Mouse (Mus musculus): ENCODE results near the gene Pth2r. TPM values are rescaled to one million over a fixed set of nuclear protein-coding genes. Genes with fewer than 3 reads are reported as not detected.
A peak's percentile ranks its signal among the peaks of the same experiment; 100 is the strongest.

Gene Pth2r
- 2.5 and 3.4 TPM in 2 replicates for polyA plus RNA-seq (2015; fragmentation: Nextera tagmentation; extraction: Ambion mirVana)

DNA sequence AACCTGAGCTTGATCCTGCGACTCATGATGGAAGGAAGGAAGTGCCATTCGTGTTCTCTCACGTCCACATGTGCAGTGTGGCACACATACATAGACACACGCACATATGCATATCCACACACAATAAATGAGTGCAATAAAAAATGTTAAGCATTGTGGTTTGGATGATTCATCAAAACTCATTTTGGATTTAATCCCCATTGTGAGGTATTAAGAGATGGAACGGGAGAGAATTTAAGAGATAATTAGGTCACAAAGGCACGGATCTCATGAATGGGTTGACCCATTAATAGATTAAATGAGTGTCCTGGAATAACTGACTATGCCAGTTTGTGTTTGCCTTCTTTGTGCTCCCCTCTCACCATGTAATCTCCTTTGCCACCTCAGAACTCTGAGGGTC lies at the start of gene Pth2r:
Gene Pth2r, plus strand, starts transcription at position 301 of the 400 bp plus-strand sequence.
- Histone ChIP-seq H3K4me1 (replicated peaks) (no peaks in the 10 kb centered on the region), H3K9ac (no peak within 1 kb of the TSS), H3K36me3 (peaks cover 10% of the 10 kb centered on the region), H3K27ac (replicated peaks) (no peak within 1 kb of the TSS), H3K9me3 (no peaks in the 10 kb centered on the region), H3K4me3 (no peak within 1 kb of the TSS), H3K4me2 (no peak within 1 kb of the TSS), H3K27me3 (no peaks in the 10 kb centered on the region)
- 79% methylated on average over 6 of the region's 6 CpGs for WGBS
- no peak for ATAC-seq (ENCODE audit: low read depth)

DNA sequence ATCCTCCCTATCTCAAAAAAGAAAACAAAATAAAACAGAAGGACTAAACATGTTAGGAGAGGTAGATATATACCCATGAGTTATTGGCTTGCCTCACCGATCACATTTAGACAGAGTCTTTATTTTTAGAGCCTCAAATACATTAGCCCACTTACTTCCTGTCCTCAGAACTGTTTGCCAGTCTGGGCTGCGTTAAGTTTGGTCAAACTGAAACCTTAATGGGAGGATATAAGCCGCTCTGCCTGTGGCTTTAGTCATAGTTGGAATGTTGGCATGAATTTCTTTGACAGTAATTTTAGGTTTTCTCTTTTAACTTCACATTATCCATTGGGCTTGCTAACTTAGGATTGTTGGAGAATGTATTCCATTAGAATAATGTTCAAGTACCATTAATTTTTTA lies 44.1 kb upstream of the Pth2r start:
- ATAC-seq (ENCODE audit: low read depth), result no peak
- no peaks in the 10 kb centered on the region for H3K27me3 ChIP-seq
- no peak overlapping the region for H3K9ac ChIP-seq
- no peaks in the 10 kb centered on the region for H3K9me3 ChIP-seq
- no peak overlapping the region for H3K27ac ChIP-seq (replicated peaks)
- WGBS, result 93% methylated on average over 3 of the region's 3 CpGs
- H3K4me1 ChIP-seq (replicated peaks), result no peaks in the 10 kb centered on the region
- H3K4me3 ChIP-seq, result no peak overlapping the region
- H3K36me3 ChIP-seq, result peaks cover 38% of the 10 kb centered on the region
- no peak overlapping the region for H3K4me2 ChIP-seq

DNA sequence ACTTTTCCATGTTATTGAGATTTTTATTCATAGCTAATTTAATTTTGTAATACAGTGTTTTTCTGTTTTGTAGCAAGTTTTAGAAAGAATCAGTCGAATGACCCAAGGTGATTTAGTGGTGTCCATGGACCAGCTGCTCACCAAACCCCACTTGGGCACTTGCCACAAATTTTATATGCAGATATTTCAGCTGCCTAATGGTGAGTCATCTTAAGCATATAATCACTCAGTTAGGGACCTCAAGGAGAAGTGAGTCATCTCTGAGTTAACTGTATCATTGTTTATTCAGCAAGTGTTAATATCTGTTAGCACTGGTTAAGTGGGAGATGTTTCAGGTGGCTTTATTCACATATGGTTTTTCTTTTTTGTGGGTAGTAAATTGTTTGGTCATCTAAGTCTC lies 36.2 kb upstream of the Pth2r start:
- Histone ChIP-seq H3K27ac (replicated peaks) (no peak overlapping the region), H3K9ac (no peak overlapping the region), H3K9me3 (no peaks in the 10 kb centered on the region), H3K36me3 (peaks cover 35% of the 10 kb centered on the region), H3K4me3 (no peak overlapping the region), H3K27me3 (no peaks in the 10 kb centered on the region), H3K4me2 (no peak overlapping the region), H3K4me1 (replicated peaks) (no peaks in the 10 kb centered on the region)
- no peak for ATAC-seq (ENCODE audit: low read depth)
- 86% methylated on average over 1 of the region's 1 CpGs for WGBS

DNA sequence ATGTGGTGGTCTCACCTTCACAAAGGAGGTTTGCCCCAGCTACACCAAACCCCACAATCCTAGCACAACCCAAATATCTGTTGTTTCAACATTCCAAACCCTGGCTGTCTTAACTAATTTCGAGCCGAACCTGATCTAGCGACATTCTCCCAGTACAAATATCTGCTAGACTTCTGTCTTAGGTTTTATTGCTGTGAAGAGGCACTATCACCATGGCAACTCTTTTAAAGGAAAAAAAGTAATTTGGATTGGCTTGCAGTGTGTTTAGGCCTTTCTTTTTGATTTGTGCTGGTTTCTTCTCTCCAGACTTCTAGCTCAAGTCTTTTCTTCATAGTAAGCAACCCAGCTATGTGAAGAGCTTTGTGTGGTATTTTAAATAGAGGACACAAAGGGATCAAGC lies 1.4 kb upstream of the Pth2r start:
- Histone ChIP-seq H3K4me2 (no peak overlapping the region), H3K27me3 (no peaks in the 10 kb centered on the region)
- ATAC-seq (ENCODE audit: low read depth), result no peak

GRCm38 (mm10) chr1:65282766-65283165 lies 910 bp downstream of the Pth2r start:
- H3K36me3 ChIP-seq, result peaks cover 7% of the 10 kb centered on the region; the same call in 1 of the 2 replicates

More for the DNA sequence above, 1.4 kb upstream of the Pth2r start:
- Histone ChIP-seq H3K36me3 (peaks cover 12% of the 10 kb centered on the region), H3K27ac (replicated peaks) (no peak overlapping the region), H3K9ac (no peak overlapping the region), H3K4me1 (replicated peaks) (no peaks in the 10 kb centered on the region), H3K4me3 (no peak overlapping the region), H3K9me3 (no peaks in the 10 kb centered on the region)
- 26% methylated on average over 3 of the region's 3 CpGs for WGBS

DNA sequence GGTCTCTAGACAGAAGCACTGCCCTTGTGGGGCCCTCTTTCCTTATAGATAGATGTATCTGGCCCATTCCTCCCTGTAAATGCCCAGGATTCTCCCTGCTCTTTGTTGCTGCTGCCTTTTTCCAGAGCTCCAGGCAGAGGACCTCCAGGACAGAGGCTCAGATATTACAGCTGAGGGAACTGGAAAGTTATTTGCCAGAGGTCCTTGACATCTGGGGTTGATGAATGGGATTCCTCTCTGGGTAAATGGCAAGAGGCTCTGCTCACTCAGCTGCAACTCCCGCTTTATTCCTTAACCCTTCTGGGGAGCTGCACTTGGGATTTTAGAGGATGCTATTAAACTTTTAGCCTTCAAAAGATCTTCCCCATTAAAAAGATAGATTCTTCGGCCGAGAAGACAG lies 26.6 kb downstream of the Pth2r start:
- H3K9ac ChIP-seq, result no peak overlapping the region
- H3K9me3 ChIP-seq, result no peaks in the 10 kb centered on the region
- H3K36me3 ChIP-seq, result no peaks in the 10 kb centered on the region
- H3K4me3 ChIP-seq, result no peak overlapping the region
- peaks cover 10% of the 10 kb centered on the region for H3K4me1 ChIP-seq (replicated peaks)
- ATAC-seq (ENCODE audit: low read depth), result no peak
- H3K4me2 ChIP-seq, result no peak overlapping the region
- peaks cover 20% of the 10 kb centered on the region for H3K27me3 ChIP-seq
- H3K27ac ChIP-seq (replicated peaks), result no peak overlapping the region
- WGBS, result 54% methylated on average over 3 of the region's 3 CpGs

More at GRCm38 (mm10) chr1:65282766-65283165, 910 bp downstream of the Pth2r start:
- Histone ChIP-seq H3K27me3 (no peaks in the 10 kb centered on the region), H3K9me3 (no peaks in the 10 kb centered on the region), H3K4me2 (no peak overlapping the region), H3K4me3 (no peak overlapping the region), H3K27ac (replicated peaks) (no peak overlapping the region), H3K9ac (no peak overlapping the region), H3K4me1 (replicated peaks) (no peaks in the 10 kb centered on the region)
- no peak; the same call in 1 of the 2 replicates for ATAC-seq (ENCODE audit: low read depth)
- 7% methylated on average over 6 of the region's 6 CpGs for WGBS

- H3K27ac ChIP-seq (replicated peaks), result no peak overlapping the region
- H3K36me3 ChIP-seq, result no peaks in the 10 kb centered on the region
- H3K4me3 ChIP-seq, result peak overlapping the region; percentile 45
- peaks cover 20% of the 10 kb centered on the region for H3K27me3 ChIP-seq
- peak overlapping the region; percentile 92 for H3K4me2 ChIP-seq
- under 1% methylated on average over 29 of the region's 29 CpGs for WGBS
- H3K9ac ChIP-seq, result peak overlapping the region; percentile 63
- no peaks in the 10 kb centered on the region for H3K9me3 ChIP-seq
- peaks cover 22% of the 10 kb centered on the region for H3K4me1 ChIP-seq (replicated peaks)
- ATAC-seq (ENCODE audit: low read depth), result peak; percentile 36; the same call in 1 of the 2 replicates
These were observed 29.5 kb downstream of the Pth2r start for GRCm38 (mm10) chr1:65311214-65311933.

DNA sequence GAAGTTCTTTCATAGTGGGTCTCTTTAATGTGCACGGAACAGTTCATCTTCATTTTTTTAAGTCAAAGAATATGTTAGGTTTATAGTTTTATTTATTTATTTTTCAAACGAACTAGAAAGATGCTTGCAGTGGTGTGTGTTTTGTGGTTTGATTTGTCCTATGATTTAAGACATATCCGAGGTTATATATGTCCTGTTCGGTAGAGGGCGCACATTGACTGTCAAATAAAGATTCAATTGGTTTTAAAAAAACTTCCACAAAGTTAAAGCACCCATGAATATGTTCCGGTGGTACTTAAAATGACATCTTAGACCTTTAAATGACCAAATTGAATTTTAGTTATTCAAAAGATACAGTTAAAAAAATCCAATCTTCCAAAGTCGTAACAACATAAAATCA lies 30.3 kb downstream of the Pth2r start:
- 12% methylated on average over 7 of the region's 7 CpGs for WGBS
- no peak for ATAC-seq (ENCODE audit: low read depth)

GRCm38 (mm10) chr1:65312896-65313295 lies 31.0 kb downstream of the Pth2r start:
- Histone ChIP-seq H3K9me3 (no peaks in the 10 kb centered on the region), H3K9ac (no peak overlapping the region), H3K27me3 (peaks cover 20% of the 10 kb centered on the region), H3K4me3 (peak overlapping the region; percentile 6; the same call in 1 of the 2 replicates), H3K4me2 (no peak overlapping the region), H3K36me3 (no peaks in the 10 kb centered on the region), H3K4me1 (replicated peaks) (peaks cover 22% of the 10 kb centered on the region), H3K27ac (replicated peaks) (no peak overlapping the region)
- 34% methylated on average over 2 of the region's 2 CpGs for WGBS
- no peak for ATAC-seq (ENCODE audit: low read depth)

More for the DNA sequence above, 30.3 kb downstream of the Pth2r start:
- Histone ChIP-seq H3K27me3 (peaks cover 20% of the 10 kb centered on the region), H3K36me3 (no peaks in the 10 kb centered on the region), H3K4me2 (peak overlapping the region; percentile 92), H3K27ac (replicated peaks) (no peak overlapping the region), H3K9me3 (no peaks in the 10 kb centered on the region), H3K9ac (peak overlapping the region; percentile 63), H3K4me1 (replicated peaks) (peaks cover 22% of the 10 kb centered on the region), H3K4me3 (peak overlapping the region; percentile 45)

DNA sequence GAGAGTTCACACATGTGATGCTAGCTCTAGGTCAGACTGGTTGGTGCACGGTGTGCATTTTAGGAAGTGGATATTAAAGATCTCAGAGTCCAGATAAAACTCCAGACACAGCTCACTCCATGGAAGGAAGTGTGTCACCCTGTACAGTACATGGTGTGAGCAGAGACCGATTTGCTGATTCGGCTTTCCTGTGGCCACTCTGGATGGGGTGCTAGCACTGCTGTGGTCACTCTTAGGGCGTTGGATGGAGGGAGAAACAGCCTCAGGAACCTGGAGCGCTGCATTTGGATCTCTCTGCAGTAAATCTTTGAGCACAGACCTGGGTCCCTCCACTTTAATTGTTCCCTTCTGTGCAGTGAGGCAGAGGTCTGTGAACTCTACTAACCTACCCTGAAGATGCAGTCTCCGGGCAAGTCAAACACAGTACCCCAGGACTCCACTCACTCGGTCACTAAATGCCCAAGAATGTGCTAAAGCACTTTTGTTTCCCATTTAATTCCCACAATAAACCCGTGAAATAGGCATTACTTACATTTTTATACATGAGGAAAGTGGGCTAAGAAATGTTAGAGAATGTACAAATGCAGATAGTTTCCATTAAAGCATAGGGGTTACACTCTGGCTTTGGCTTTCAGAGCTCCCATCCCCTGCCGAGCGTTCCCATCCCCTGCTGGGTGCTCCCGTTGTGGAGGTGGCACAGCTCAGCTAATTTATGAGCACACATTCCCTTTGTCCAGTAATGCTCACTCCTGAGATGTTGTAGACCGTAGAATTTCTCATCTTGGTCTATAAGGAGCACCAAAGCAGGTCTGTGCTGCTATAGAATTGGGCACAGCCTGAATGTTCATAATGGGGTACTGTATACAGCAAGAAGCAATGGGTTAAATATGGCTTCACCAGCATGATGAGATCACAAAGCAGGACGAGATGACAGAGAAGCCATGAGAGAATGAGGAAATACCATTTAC lies 32.5 kb downstream of the Pth2r start:
- 27% methylated on average over 13 of the region's 13 CpGs for WGBS
- peak overlapping the region; percentile 46 for H3K27ac ChIP-seq (replicated peaks)
- H3K4me2 ChIP-seq, result peak overlapping the region; percentile 41
- peak overlapping the region; percentile 10; the same call in 1 of the 2 replicates for H3K4me3 ChIP-seq
- no peaks in the 10 kb centered on the region for H3K9me3 ChIP-seq
- H3K27me3 ChIP-seq, result peaks cover 20% of the 10 kb centered on the region
- peaks cover 22% of the 10 kb centered on the region for H3K4me1 ChIP-seq (replicated peaks)
- ATAC-seq (ENCODE audit: low read depth), result peak; percentile 81
- H3K36me3 ChIP-seq, result no peaks in the 10 kb centered on the region
- H3K9ac ChIP-seq, result no peak overlapping the region

GRCm38 (mm10) chr1:65315022-65315407 lies 33.2 kb downstream of the Pth2r start:
- H3K4me1 ChIP-seq (replicated peaks), result peaks cover 22% of the 10 kb centered on the region
- H3K27me3 ChIP-seq, result peaks cover 19% of the 10 kb centered on the region
- H3K4me3 ChIP-seq, result peak overlapping the region; percentile 10; the same call in 1 of the 2 replicates
- H3K27ac ChIP-seq (replicated peaks), result no peak overlapping the region
- peak overlapping the region; percentile 41 for H3K4me2 ChIP-seq
- peak; percentile 51 for ATAC-seq (ENCODE audit: low read depth)
- H3K9ac ChIP-seq, result no peak overlapping the region
- H3K9me3 ChIP-seq, result no peaks in the 10 kb centered on the region
- WGBS, result 53% methylated on average over 8 of the region's 8 CpGs
- no peaks in the 10 kb centered on the region for H3K36me3 ChIP-seq

- 90% methylated on average over 5 of the region's 5 CpGs for WGBS
- no peak overlapping the region for H3K4me3 ChIP-seq
- H3K36me3 ChIP-seq, result no peaks in the 10 kb centered on the region
- H3K4me1 ChIP-seq (replicated peaks), result no peaks in the 10 kb centered on the region
- H3K4me2 ChIP-seq, result no peak overlapping the region
- H3K9me3 ChIP-seq, result no peaks in the 10 kb centered on the region
- no peaks in the 10 kb centered on the region for H3K27me3 ChIP-seq
- no peak overlapping the region for H3K27ac ChIP-seq (replicated peaks)
- H3K9ac ChIP-seq, result no peak overlapping the region
- no peak for ATAC-seq (ENCODE audit: low read depth)
These were observed 52.2 kb downstream of the Pth2r start for GRCm38 (mm10) chr1:65334026-65334425.

All from neural tube, embryonic 13.5 days (tissue).